Mouse (Mus musculus): ENCODE data around the gene Anxa6. TPM values are rescaled to one million over a fixed set of nuclear protein-coding genes. Genes with fewer than 3 reads are reported as not detected.

Anxa6 gene
- total and polyA plus RNA-seq, 3 experiments, result 115 to 168 (median 162) TPM

DNA sequence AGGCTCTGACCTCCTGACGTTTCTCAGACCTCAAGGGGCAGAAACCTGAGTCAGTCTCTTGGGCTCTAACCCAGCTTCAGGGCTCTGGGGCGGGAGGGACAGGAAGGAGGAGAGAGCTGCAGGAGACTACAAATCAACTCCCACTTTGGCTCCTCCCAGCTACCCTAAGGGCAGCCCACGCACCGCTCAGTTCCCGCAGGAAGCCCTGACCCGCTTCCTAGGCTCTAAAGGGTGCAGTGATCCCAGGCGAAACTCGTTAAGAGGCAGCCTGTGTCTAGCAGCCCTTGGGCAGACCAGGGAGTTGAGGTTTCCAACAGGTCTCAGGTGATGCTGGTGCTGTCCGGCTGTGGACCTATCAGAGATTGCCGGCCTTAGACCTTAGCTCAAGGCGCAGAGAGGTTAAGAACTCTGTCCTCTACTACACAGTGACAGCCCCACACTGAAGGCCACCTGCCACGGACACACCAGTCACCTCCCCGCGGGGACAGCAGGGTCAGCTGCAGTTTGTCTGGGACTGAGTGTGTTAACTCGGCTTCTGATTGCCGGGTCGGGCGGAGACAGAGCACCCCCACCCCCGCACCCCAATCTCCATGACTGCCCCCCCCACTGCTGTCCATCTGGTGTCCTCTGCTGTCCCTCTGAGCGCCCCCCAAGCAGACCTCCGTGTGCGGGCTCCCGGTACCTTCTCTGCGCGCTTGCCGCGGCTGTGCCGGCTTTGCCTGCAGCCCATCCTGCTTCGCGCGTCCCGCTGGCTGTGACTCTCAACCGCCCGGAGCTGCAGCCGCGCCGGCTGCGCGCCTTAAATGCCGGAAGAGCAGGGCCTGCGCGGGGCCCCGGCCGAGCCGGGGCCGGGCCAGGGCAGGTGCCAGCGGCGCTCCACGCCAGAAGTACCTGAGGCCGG lies 44.3 kb upstream of the Anxa6 start, which contains the start of gene Ccdc69 (continued):
- peak; percentile 42; the same call in 1 of the 2 replicates for TF ChIP-seq NRF1 (IDR thresholded peaks at IDR 0.05; ENCODE audit: low read depth, low read length)
- no peak for TF ChIP-seq SIN3A (IDR thresholded peaks at IDR 0.05; ENCODE audit: low read length)
- no peak for TF ChIP-seq E2F4 (IDR thresholded peaks at IDR 0.05; ENCODE audit: insufficient replicate concordance, low read depth, low read length)
- TF ChIP-seq ZKSCAN1 (IDR thresholded peaks at IDR 0.05; ENCODE audit: borderline replicate concordance, low read depth, low read length), result no peak
- TF ChIP-seq CTCF (conservative IDR thresholded peaks at IDR 0.05 in 1 of 2, IDR thresholded peaks at IDR 0.05 in 1 of 2; ENCODE audit: low read depth in 2 of 2, low read length in 2 of 2), result no peak
- TF ChIP-seq MAFK (IDR thresholded peaks at IDR 0.05; ENCODE audit: insufficient replicate concordance, low read length), result no peak
- no peak for TF ChIP-seq HCFC1 (IDR thresholded peaks at IDR 0.05; ENCODE audit: low read depth, low read length)
- no peak for TF ChIP-seq RAD21 (IDR thresholded peaks at IDR 0.05; ENCODE audit: low read depth, low read length)
- TF ChIP-seq RCOR1 (conservative IDR thresholded peaks at IDR 0.05; ENCODE audit: low read depth, low read length), result no peak
- TF ChIP-seq MEF2A (IDR thresholded peaks at IDR 0.05; ENCODE audit: borderline replicate concordance, low read depth, low read length), result no peak
- peak; percentile 70 for TF ChIP-seq ELF1 (IDR thresholded peaks at IDR 0.05; ENCODE audit: low read depth, low read length)
- TF ChIP-seq USF1 (IDR thresholded peaks at IDR 0.05; ENCODE audit: low read depth, low read length), result no peak
- TF ChIP-seq GABPA (IDR thresholded peaks at IDR 0.05; ENCODE audit: insufficient replicate concordance, low read depth, low read length), result no peak
- no peak for TF ChIP-seq MAZ (IDR thresholded peaks at IDR 0.05; ENCODE audit: low read depth, low read length)
- peak; percentile 48; the same call in 1 of the 2 replicates for TF ChIP-seq TCF12 (IDR thresholded peaks at IDR 0.05; ENCODE audit: low read depth, low read length)
- no peak for TF ChIP-seq NELFE (IDR thresholded peaks at IDR 0.05; ENCODE audit: low read depth, low read length)
- TF ChIP-seq SMC3 (IDR thresholded peaks at IDR 0.05; ENCODE audit: low read depth, low read length), result no peak
- TF ChIP-seq CHD2 (IDR thresholded peaks at IDR 0.05; ENCODE audit: low read length), result no peak
- no peak for TF ChIP-seq PAX5 (IDR thresholded peaks at IDR 0.05; ENCODE audit: low read length)

DNA sequence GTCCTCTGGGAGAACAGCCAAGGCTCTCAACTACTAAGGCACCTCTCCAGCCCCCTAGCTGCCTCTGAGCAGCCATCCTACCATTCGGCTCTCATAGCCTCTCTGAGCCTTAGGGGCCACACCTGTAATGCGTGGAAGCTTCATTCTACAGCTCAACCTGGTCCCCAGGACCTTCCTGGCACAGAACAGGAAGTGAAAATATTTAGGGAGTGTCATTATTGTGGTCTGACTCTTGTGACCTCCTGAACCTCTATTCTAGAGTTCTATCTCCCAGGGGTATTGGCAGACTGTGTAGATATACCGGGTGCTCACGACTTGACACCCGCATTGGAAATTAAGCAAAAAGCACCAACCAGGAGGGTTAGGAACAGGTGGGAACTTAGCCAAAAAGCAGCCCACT lies 43.0 kb upstream of the Anxa6 start:
- Histone ChIP-seq H3K4me1 (ENCODE audit: control insufficient read depth in 1 of 2, insufficient read depth in 2 of 2) (peaks cover 14 to 34% of the 10 kb centered on the region in 2 experiments), H3K79me2 (replicated peaks; ENCODE audit: control insufficient read depth, extremely low read depth, insufficient read depth, poor library complexity, severe bottlenecking) (no peaks in the 10 kb centered on the region), H3K27ac (ENCODE audit: insufficient read depth, low read depth) (no peak overlapping the region), H3K9me3 (replicated peaks; ENCODE audit: low read length) (peaks cover 4% of the 10 kb centered on the region), H3K36me3 (replicated peaks in 1 of 2; ENCODE audit: control insufficient read depth in 1 of 2, insufficient read depth in 1 of 2, low read length in 1 of 2) (no peaks in the 10 kb centered on the region), H3K4me3 (replicated peaks in 1 of 3; ENCODE audit: low read depth in 2 of 3, low read length in 2 of 3, poor library complexity in 1 of 3) (no peak overlapping the region), H3K9ac (ENCODE audit: insufficient read depth, low read depth) (no peak overlapping the region), H3K27me3 (replicated peaks) (no peaks in the 10 kb centered on the region), H3K4me2 (ENCODE audit: insufficient read depth, low read depth, poor library complexity, severe bottlenecking) (0 out of 2 replicates have a peak overlapping the region, but pooled peaks have one; percentile 59)
- in situ Hi-C loops (cut with MboI; ENCODE audit: low pct_ligation_motif_present, low pct_unique_long_range_greater_than_20kb, low sequenced_read_pairs), result no loop called here
- peak; percentile 53 for DNase-seq (ENCODE audit: extremely low read depth)
- TF ChIP-seq MAX (IDR thresholded peaks at IDR 0.05; ENCODE audit: low read length) (no peak), ELF1 (IDR thresholded peaks at IDR 0.05; ENCODE audit: low read depth, low read length) (0 out of 2 replicates have a peak, but pooled peaks have one; percentile 17), POLR2AphosphoS2 (IDR thresholded peaks at IDR 0.05; ENCODE audit: low read depth, low read length) (no peak), KAT2A (IDR thresholded peaks at IDR 0.05; ENCODE audit: insufficient replicate concordance, low read length) (0 out of 2 replicates have a peak, but pooled peaks have one; percentile 29), MAFK (IDR thresholded peaks at IDR 0.05; ENCODE audit: insufficient replicate concordance, low read length) (no peak), CHD2 (IDR thresholded peaks at IDR 0.05; ENCODE audit: low read length) (0 out of 2 replicates have a peak, but pooled peaks have one; percentile 13), BHLHE40 (IDR thresholded peaks at IDR 0.05; ENCODE audit: low read depth, low read length) (peak; percentile 58), MEF2A (IDR thresholded peaks at IDR 0.05; ENCODE audit: borderline replicate concordance, low read depth, low read length) (peak; percentile 39; the same call in 1 of the 2 replicates), USF2 (conservative IDR thresholded peaks at IDR 0.05; ENCODE audit: low read depth, low read length) (no peak), RCOR1 (conservative IDR thresholded peaks at IDR 0.05; ENCODE audit: low read depth, low read length) (0 out of 2 replicates have a peak, but pooled peaks have one; percentile 35), ETS1 (conservative IDR thresholded peaks at IDR 0.05; ENCODE audit: low read depth, low read length) (no peak), UBTF (IDR thresholded peaks at IDR 0.05; ENCODE audit: low read depth, low read length) (no peak), TCF12 (IDR thresholded peaks at IDR 0.05; ENCODE audit: low read depth, low read length) (0 out of 2 replicates have a peak, but pooled peaks have one; percentile 1), JUN (IDR thresholded peaks at IDR 0.05; ENCODE audit: insufficient read depth, low read depth, low read length) (no peak), IRF4 (IDR thresholded peaks at IDR 0.05; ENCODE audit: low read depth, low read length) (peak; percentile 64), ZNF384 (IDR thresholded peaks at IDR 0.05; ENCODE audit: low read depth, low read length) (no peak), EP300 (IDR thresholded peaks at IDR 0.05; ENCODE audit: low read length) (peak; percentile 80), CHD1 (IDR thresholded peaks at IDR 0.05; ENCODE audit: low read depth, low read length) (no peak), GABPA (IDR thresholded peaks at IDR 0.05; ENCODE audit: insufficient replicate concordance, low read depth, low read length) (no peak)
- dilution Hi-C loops (cut with MboI; ENCODE audit: extremely low pct_ligation_motif_present, extremely low pct_unique_long_range_greater_than_20kb, low sequenced_read_pairs), result no loop called here

Data from CH12.LX (cell line).